Mouse (Mus musculus): ENCODE results near the gene Ncapg2. TPM values are rescaled to one million over a fixed set of nuclear protein-coding genes. Genes with fewer than 3 reads are reported as not detected.

The Ncapg2 gene
- 3.7 and 4.1 TPM in 2 replicates for polyA plus RNA-seq (2012; rRNA removed)

DNA sequence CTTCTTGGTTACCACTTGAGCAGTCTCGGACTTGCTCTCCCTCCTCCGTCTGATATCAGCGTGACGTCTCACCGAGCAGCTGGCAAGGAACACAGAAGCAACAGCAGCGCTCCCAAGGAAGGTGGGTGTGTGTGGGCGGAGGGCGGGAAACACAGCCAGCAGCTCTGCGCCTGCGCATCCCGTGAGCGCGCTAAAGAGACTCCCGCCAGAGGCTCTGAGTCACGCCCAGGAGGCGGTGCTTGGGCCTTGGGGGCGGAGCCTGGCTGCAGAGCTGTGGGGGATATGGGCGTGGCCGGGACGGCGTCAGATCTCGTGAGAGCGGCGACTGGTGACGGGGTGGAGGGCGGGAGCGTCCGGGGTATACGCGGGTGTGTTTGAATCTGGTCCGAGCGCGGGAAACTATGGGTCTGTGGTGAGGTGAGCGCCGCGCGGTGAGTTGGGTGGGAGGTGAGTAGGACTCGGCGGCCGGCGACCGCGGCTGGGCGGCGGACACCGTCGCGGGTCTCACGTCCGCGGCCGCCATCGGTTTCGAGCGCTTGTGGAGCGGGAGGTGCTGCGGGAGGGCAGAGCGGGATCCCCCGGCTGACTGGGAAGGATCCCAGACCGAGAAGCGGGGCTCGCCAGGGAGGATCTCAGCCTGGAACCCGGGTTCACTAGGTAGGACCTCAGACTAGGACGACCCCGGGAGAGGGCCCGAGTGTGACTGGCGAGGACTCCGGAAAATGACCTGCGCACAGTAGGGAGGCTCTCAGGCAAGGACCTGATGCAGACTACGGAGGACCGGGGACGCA lies at the start of gene Ncapg2:
Gene Ncapg2 (plus strand): TSS at position 358 of the 791 bp plus-strand sequence.
- WGBS = under 1% methylated on average over 72 of the region's 72 CpGs
- Histone ChIP-seq H3K27me3 (ENCODE audit: control insufficient read depth, insufficient read depth, low read length) (no peaks in the 10 kb centered on the region), H3K4me1 (ENCODE audit: control insufficient read depth, insufficient read depth, low read length) (no peaks in the 10 kb centered on the region), H3K4me3 (replicated peaks; ENCODE audit: insufficient read depth, low read depth, low read length) (peak within 1 kb of the TSS; percentile 90), H3K27ac (ENCODE audit: insufficient read depth, low read length) (no peak within 1 kb of the TSS)
- peak; percentile 95 to 97 for DNase-seq
- TF ChIP-seq POLR2A (IDR thresholded peaks at IDR 0.05; ENCODE audit: borderline replicate concordance, insufficient read depth, low read length) = no peak
- TF ChIP-seq CTCF (IDR thresholded peaks at IDR 0.05; ENCODE audit: borderline replicate concordance, insufficient read depth, low read depth, low read length) = no peak

GRCm38 (mm10) chr12:116362091-116362490 lies 43.1 kb upstream of the Ncapg2 start:
- TF ChIP-seq POLR2A (IDR thresholded peaks at IDR 0.05; ENCODE audit: borderline replicate concordance, insufficient read depth, low read length) = no peak
- TF ChIP-seq CTCF (IDR thresholded peaks at IDR 0.05; ENCODE audit: borderline replicate concordance, insufficient read depth, low read depth, low read length) = no peak
- no peaks in the 10 kb centered on the region for H3K27me3 ChIP-seq (ENCODE audit: control insufficient read depth, insufficient read depth, low read length)
- no peak for DNase-seq
- H3K27ac ChIP-seq (ENCODE audit: insufficient read depth, low read length) = no peak overlapping the region
- H3K4me3 ChIP-seq (replicated peaks; ENCODE audit: insufficient read depth, low read depth, low read length) = no peak overlapping the region
- peaks cover 3% of the 10 kb centered on the region for H3K4me1 ChIP-seq (ENCODE audit: control insufficient read depth, insufficient read depth, low read length)

GRCm38 (mm10) chr12:116366900-116367299 lies 38.3 kb upstream of the Ncapg2 start:
- no peak for TF ChIP-seq POLR2A (IDR thresholded peaks at IDR 0.05; ENCODE audit: borderline replicate concordance, insufficient read depth, low read length)
- no peak for TF ChIP-seq CTCF (IDR thresholded peaks at IDR 0.05; ENCODE audit: borderline replicate concordance, insufficient read depth, low read depth, low read length)
- no peak for DNase-seq
- Histone ChIP-seq H3K4me1 (ENCODE audit: control insufficient read depth, insufficient read depth, low read length) (peaks cover 3% of the 10 kb centered on the region), H3K27ac (ENCODE audit: insufficient read depth, low read length) (no peak overlapping the region), H3K27me3 (ENCODE audit: control insufficient read depth, insufficient read depth, low read length) (no peaks in the 10 kb centered on the region), H3K4me3 (replicated peaks; ENCODE audit: insufficient read depth, low read depth, low read length) (no peak overlapping the region)
- 33% methylated on average over 3 of the region's 3 CpGs for WGBS

DNA sequence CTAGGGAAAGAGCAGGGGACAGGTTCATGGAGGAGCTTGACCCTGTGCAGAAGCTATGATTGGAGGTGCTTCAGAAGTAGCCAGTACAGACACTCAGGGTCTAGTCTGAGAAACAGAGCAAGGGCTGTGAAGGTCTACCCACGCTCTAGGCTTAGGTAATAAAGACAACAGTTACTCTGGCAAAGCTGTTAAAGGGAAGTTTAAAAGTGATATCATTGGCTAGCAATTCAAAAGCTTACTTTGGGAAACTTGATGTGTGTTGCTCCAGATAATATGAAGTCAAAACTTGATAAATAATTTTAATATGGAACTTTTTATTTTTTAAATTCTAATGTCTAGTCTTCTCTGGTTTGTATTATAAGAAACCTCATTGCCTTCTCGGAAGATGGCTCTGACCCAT lies 37.9 kb upstream of the Ncapg2 start:
- TF ChIP-seq CTCF (IDR thresholded peaks at IDR 0.05; ENCODE audit: borderline replicate concordance, insufficient read depth, low read depth, low read length) (no peak), POLR2A (IDR thresholded peaks at IDR 0.05; ENCODE audit: borderline replicate concordance, insufficient read depth, low read length) (no peak)
- Histone ChIP-seq H3K27ac (ENCODE audit: insufficient read depth, low read length) (no peak overlapping the region), H3K27me3 (ENCODE audit: control insufficient read depth, insufficient read depth, low read length) (no peaks in the 10 kb centered on the region), H3K4me3 (replicated peaks; ENCODE audit: insufficient read depth, low read depth, low read length) (no peak overlapping the region), H3K4me1 (ENCODE audit: control insufficient read depth, insufficient read depth, low read length) (peaks cover 3% of the 10 kb centered on the region)
- DNase-seq = no peak
- WGBS = 97% methylated on average over 2 of the region's 2 CpGs

DNA sequence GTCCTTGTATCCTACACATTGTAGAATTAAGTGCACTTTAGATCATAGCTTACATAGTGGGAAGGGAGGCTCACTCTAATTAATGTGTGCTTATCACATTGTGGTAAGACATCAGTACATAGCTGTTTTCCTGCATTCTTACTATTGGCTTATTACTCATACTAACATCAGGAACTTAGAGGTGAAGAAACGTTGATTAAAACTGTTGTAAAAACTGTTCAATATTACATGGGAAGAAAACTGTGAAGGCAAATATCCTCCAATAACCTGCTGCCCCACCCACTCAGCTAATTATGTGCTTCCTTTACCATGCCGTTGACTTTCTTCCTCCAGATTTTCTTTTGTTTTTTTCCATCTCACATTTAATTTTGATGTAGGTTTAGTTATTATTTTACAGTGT lies 36.3 kb upstream of the Ncapg2 start:
- H3K27me3 ChIP-seq (ENCODE audit: control insufficient read depth, insufficient read depth, low read length) = no peaks in the 10 kb centered on the region
- H3K27ac ChIP-seq (ENCODE audit: insufficient read depth, low read length) = no peak overlapping the region
- no peak for DNase-seq
- H3K4me3 ChIP-seq (replicated peaks; ENCODE audit: insufficient read depth, low read depth, low read length) = no peak overlapping the region
- no peak for TF ChIP-seq CTCF (IDR thresholded peaks at IDR 0.05; ENCODE audit: borderline replicate concordance, insufficient read depth, low read depth, low read length)
- no peak for TF ChIP-seq POLR2A (IDR thresholded peaks at IDR 0.05; ENCODE audit: borderline replicate concordance, insufficient read depth, low read length)
- WGBS = 86% methylated on average over 2 of the region's 2 CpGs
- H3K4me1 ChIP-seq (ENCODE audit: control insufficient read depth, insufficient read depth, low read length) = peaks cover 3% of the 10 kb centered on the region

DNA sequence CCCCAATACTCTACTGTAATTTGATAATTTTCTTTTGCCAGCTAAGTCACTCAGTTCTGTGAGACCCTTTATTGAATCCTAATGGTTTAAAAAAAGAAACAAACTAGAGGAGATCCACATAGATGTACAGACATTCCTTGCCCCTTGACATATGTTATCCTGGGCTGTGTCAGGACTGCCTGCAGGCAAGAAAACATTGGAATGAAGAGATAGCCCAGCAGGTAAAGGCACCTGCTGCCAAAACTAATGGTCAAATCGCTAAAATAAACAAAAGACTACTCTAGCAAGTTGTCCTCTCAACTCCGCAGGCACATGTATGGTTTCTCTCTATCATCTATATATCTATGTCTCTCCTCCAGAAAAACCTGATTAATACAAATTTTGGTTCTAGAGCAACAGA lies 22.1 kb upstream of the Ncapg2 start:
- Histone ChIP-seq H3K4me3 (replicated peaks; ENCODE audit: insufficient read depth, low read depth, low read length) (no peak overlapping the region), H3K4me1 (ENCODE audit: control insufficient read depth, insufficient read depth, low read length) (peaks cover 2% of the 10 kb centered on the region; the same call in 1 of the 2 replicates), H3K27ac (ENCODE audit: insufficient read depth, low read length) (no peak overlapping the region), H3K27me3 (ENCODE audit: control insufficient read depth, insufficient read depth, low read length) (no peaks in the 10 kb centered on the region; the same call in 1 of the 2 replicates)
- no peak for TF ChIP-seq POLR2A (IDR thresholded peaks at IDR 0.05; ENCODE audit: borderline replicate concordance, insufficient read depth, low read length)
- TF ChIP-seq CTCF (IDR thresholded peaks at IDR 0.05; ENCODE audit: borderline replicate concordance, insufficient read depth, low read depth, low read length) = no peak
- peak; percentile 35 to 69 for DNase-seq
- 11% methylated on average over 2 of the region's 2 CpGs for WGBS

DNA sequence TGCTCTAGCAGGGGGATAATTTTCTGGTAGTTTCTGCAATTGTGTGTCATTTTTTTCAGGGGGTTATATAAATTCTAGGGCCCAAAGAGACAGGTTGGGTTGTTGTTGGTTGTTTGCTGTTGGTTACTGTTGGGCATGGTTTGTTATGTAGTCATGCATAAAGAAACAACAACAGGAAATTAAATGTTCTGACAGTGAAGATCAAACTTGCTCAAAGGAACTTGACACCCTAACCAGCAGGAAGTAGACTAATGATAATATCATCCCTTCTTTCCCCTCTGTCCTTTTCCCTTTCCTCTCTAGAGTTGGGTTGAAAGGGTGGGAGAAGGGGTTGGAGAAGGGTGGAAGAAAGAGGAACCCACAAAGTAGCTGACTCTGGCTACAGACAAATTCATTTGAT lies 21.2 kb upstream of the Ncapg2 start:
- Histone ChIP-seq H3K27me3 (ENCODE audit: control insufficient read depth, insufficient read depth, low read length) (no peaks in the 10 kb centered on the region; the same call in 1 of the 2 replicates), H3K4me3 (replicated peaks; ENCODE audit: insufficient read depth, low read depth, low read length) (no peak overlapping the region), H3K4me1 (ENCODE audit: control insufficient read depth, insufficient read depth, low read length) (peaks cover 2% of the 10 kb centered on the region; the same call in 1 of the 2 replicates), H3K27ac (ENCODE audit: insufficient read depth, low read length) (no peak overlapping the region)
- TF ChIP-seq POLR2A (IDR thresholded peaks at IDR 0.05; ENCODE audit: borderline replicate concordance, insufficient read depth, low read length) = no peak
- TF ChIP-seq CTCF (IDR thresholded peaks at IDR 0.05; ENCODE audit: borderline replicate concordance, insufficient read depth, low read depth, low read length) = no peak
- no peak for DNase-seq

- no peak overlapping the region for H3K4me3 ChIP-seq (replicated peaks; ENCODE audit: insufficient read depth, low read depth, low read length)
- no peak for TF ChIP-seq CTCF (IDR thresholded peaks at IDR 0.05; ENCODE audit: borderline replicate concordance, insufficient read depth, low read depth, low read length)
- TF ChIP-seq POLR2A (IDR thresholded peaks at IDR 0.05; ENCODE audit: borderline replicate concordance, insufficient read depth, low read length) = no peak
- WGBS = 82% methylated on average over 1 of the region's 1 CpGs
- no peak for DNase-seq
- H3K4me1 ChIP-seq (ENCODE audit: control insufficient read depth, insufficient read depth, low read length) = no peaks in the 10 kb centered on the region
- no peaks in the 10 kb centered on the region; the same call in 1 of the 2 replicates for H3K27me3 ChIP-seq (ENCODE audit: control insufficient read depth, insufficient read depth, low read length)
- no peak overlapping the region for H3K27ac ChIP-seq (ENCODE audit: insufficient read depth, low read length)
Observed at GRCm38 (mm10) chr12:116386802-116387201, 18.4 kb upstream of the Ncapg2 start.
